Mouse (Mus musculus) CH12.LX (cell line): Measurements from ENCODE around the gene Mrpl49.

Experiments
- BHLHE40 ChIP-seq: IDR thresholded peaks from 2 replicates; pipeline ENCODE4 v1.6.1; 2011; ENCODE audit warnings: mild to moderate bottlenecking, low read depth, low read length, improper control_type of control experiment
- CTCF ChIP-seq, 2 experiments: IDR thresholded peaks in 1 of 2; conservative IDR thresholded peaks in 1 of 2; 2 replicates each; pipeline ENCODE4 v1.5.1; 2011 to 2012; ENCODE audit warnings: low read depth in 2 of 2, low read length in 2 of 2, improper control_type of control experiment in 1 of 2, inconsistent platforms in 1 of 2, mild to moderate bottlenecking in 1 of 2, moderate library complexity in 1 of 2
- E2F4 ChIP-seq: IDR thresholded peaks from 2 replicates; pipeline ENCODE4 v1.6.1; 2011; ENCODE audit warnings: low read depth, low read length, improper control_type of control experiment; ENCODE audit not compliant: insufficient replicate concordance
- KAT2A ChIP-seq: IDR thresholded peaks from 2 replicates; pipeline ENCODE4 v1.6.1; 2012; ENCODE audit warnings: low read length, improper control_type of control experiment, inconsistent platforms; ENCODE audit not compliant: insufficient replicate concordance
- MAFK ChIP-seq: IDR thresholded peaks from 2 replicates; pipeline ENCODE4 v1.6.1; 2011; ENCODE audit warnings: low read length, improper control_type of control experiment; ENCODE audit not compliant: insufficient replicate concordance
- MAX ChIP-seq: IDR thresholded peaks from 2 replicates; pipeline ENCODE4 v1.6.1; 2011; ENCODE audit warnings: low read length, improper control_type of control experiment
- MAZ ChIP-seq: IDR thresholded peaks from 2 replicates; pipeline ENCODE4 v1.6.1; 2012; ENCODE audit warnings: low read depth, mild to moderate bottlenecking, inconsistent platforms, low read length, improper control_type of control experiment, moderate library complexity
- MXI1 ChIP-seq: IDR thresholded peaks from 2 replicates; pipeline ENCODE4 v1.6.1; 2011; ENCODE audit warnings: mild to moderate bottlenecking, low read depth, low read length, improper control_type of control experiment
- RAD21 ChIP-seq: IDR thresholded peaks from 2 replicates; pipeline ENCODE4 v1.6.1; 2011; ENCODE audit warnings: low read depth, mild to moderate bottlenecking, low read length, improper control_type of control experiment, moderate library complexity

DNA sequence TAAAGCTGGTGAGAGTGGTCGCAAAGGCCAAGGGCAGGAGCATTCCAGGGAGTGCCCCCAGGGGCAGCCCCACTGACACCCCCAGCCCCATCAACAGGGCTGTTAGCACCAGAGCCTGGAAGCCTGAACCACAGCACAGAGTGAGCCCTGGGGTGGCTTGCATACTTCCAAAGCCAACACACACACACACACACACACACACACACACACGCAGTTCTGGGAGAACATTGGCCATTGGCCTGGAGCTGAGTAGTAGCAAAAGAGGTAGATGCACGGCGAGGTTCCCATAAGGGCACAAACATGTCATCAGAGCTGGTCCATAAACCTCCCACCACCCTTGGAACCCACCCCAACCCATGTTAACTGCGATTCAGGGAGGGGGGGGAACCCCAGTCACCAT, 9.0 kb upstream of the Mrpl49 start:
- TF ChIP-seq CTCF (conservative IDR thresholded peaks at IDR 0.05 in 1 of 2, IDR thresholded peaks at IDR 0.05 in 1 of 2; ENCODE audit: low read depth in 2 of 2, low read length in 2 of 2) (no peak), MAFK (no peak), MAZ (no peak), KAT2A (no peak), RAD21 (no peak), MAX (no peak), BHLHE40 (no peak), MXI1 (no peak), E2F4 (no peak)
